Mouse (Mus musculus) gastrocnemius, postnatal 36 days (tissue): Measurements from ENCODE around the gene Josd2. TPM values are rescaled to one million over a fixed set of nuclear protein-coding genes. Genes with fewer than 3 reads are reported as not detected.

Experiments
- DNase-seq, 2 experiments: peaks; one replicate each; pipeline ENCODE4 v3.0.0; 2022
- intact Hi-C: fragments of 180-260 bp; cut with DNase I; formaldehyde crosslinking; loops from one replicate; pipeline ENCODE4 v1.15.1; 2025
- long read RNA-seq, 2 experiments: library from polyadenylated mRNA; stranded (forward); transcript quantifications; one replicate each; pipeline ENCODE4 v2.0.0; 2021
- total RNA-seq, 2 experiments: library from RNA; stranded (reverse); gene quantifications; 2 replicates each; pipeline ENCODE4 v1.2.3; 2021

The Josd2 gene
- 10 to 100 TPM; 48.7 to 49.2 TPM for total RNA-seq
- long read RNA-seq, experiment 1, transcript Josd2-204 (5 exons, 864 nt) = major isoform, 25 of 45 reads
- long read RNA-seq, experiment 1, partial matches to known transcripts = 5 of 45 reads
- long read RNA-seq, experiment 1, other reads (novel, unspliced or antisense) = 7 of 45 reads
- long read RNA-seq, experiment 2, transcript Josd2-204 (5 exons, 864 nt) = major isoform, 32 of 56 reads
- long read RNA-seq, experiment 2, partial matches to known transcripts = 12 of 56 reads
- long read RNA-seq, experiment 2, other reads (novel, unspliced or antisense) = 8 of 56 reads

GRCm38 (mm10) chr7:44467811-44468411, at the start of gene Josd2:
TSS of gene Josd2 (plus strand) at chr7:44467980.
- intact Hi-C loops = no loop called here
- peak; percentile 83 to 92 for DNase-seq

- intact Hi-C loops = no loop called here
Observed at GRCm38 (mm10) chr7:44427666-44428065, 40.1 kb upstream of the Josd2 start.

GRCm38 (mm10) chr7:44428171-44428950, 39.4 kb upstream of the Josd2 start:
- DNase-seq = no peak
- intact Hi-C loops = no loop called here

More at GRCm38 (mm10) chr7:44427666-44428065, 40.1 kb upstream of the Josd2 start:
- no peak for DNase-seq

- intact Hi-C loops = no loop called here
- DNase-seq = no peak
Observed at GRCm38 (mm10) chr7:44428968-44429521, 38.7 kb upstream of the Josd2 start, which contains the start of gene Lrrc4b. TSS of gene Lrrc4b (plus strand) at chr7:44429018.

- intact Hi-C loops = no loop called here
- no peak for DNase-seq
Observed at GRCm38 (mm10) chr7:44429534-44430488, 38.0 kb upstream of the Josd2 start.

- intact Hi-C loops = no loop called here
- no peak for DNase-seq
Observed at GRCm38 (mm10) chr7:44432550-44432949, 35.2 kb upstream of the Josd2 start.

- no peak for DNase-seq
- intact Hi-C loops = no loop called here
Observed at GRCm38 (mm10) chr7:44433371-44433770, 34.4 kb upstream of the Josd2 start.

GRCm38 (mm10) chr7:44434089-44434488, 33.7 kb upstream of the Josd2 start:
- intact Hi-C loops = no loop called here

GRCm38 (mm10) chr7:44435796-44436195, 32.0 kb upstream of the Josd2 start:
- intact Hi-C loops = no loop called here
- DNase-seq = no peak

More at GRCm38 (mm10) chr7:44434089-44434488, 33.7 kb upstream of the Josd2 start:
- DNase-seq = no peak

GRCm38 (mm10) chr7:44436267-44436666, 31.5 kb upstream of the Josd2 start:
- intact Hi-C loops = no loop called here
- no peak for DNase-seq

GRCm38 (mm10) chr7:44437188-44437587, 30.6 kb upstream of the Josd2 start:
- no peak for DNase-seq
- intact Hi-C loops = no loop called here

GRCm38 (mm10) chr7:44437933-44438332, 29.8 kb upstream of the Josd2 start:
- intact Hi-C loops = no loop called here
- DNase-seq = no peak

- intact Hi-C loops = loop anchor here (5.0 kb wide), 1 partner anchor 133 kb away; the partner anchor contains the start of gene Napsa
- DNase-seq = no peak
Observed at GRCm38 (mm10) chr7:44439696-44440095, 28.1 kb upstream of the Josd2 start.

- intact Hi-C loops = loop anchor here (5.0 kb wide), 1 partner anchor 132 kb away; the partner anchor contains the start of gene Napsa
- no peak for DNase-seq
Observed at GRCm38 (mm10) chr7:44440479-44440878, 27.3 kb upstream of the Josd2 start.

GRCm38 (mm10) chr7:44441180-44441579, 26.6 kb upstream of the Josd2 start:
- no peak for DNase-seq
- intact Hi-C loops = loop anchor here (5.0 kb wide), 1 partner anchor 131 kb away; the partner anchor contains the start of gene Napsa

GRCm38 (mm10) chr7:44441648-44442109, 26.1 kb upstream of the Josd2 start:
- DNase-seq = no peak
- intact Hi-C loops = loop anchor here (5.0 kb wide), 1 partner anchor 131 kb away; the partner anchor contains the start of gene Napsa

- intact Hi-C loops = loop anchor here (5.0 kb wide), 1 partner anchor 130 kb away; the partner anchor contains the start of gene Napsa
- no peak for DNase-seq
Observed at GRCm38 (mm10) chr7:44442407-44442821, 25.4 kb upstream of the Josd2 start.

- intact Hi-C loops = loop anchor here (5.0 kb wide), 1 partner anchor 129 kb away; the partner anchor contains the start of gene Napsa
Observed at GRCm38 (mm10) chr7:44443268-44444173, 24.3 kb upstream of the Josd2 start.

More at GRCm38 (mm10) chr7:44443268-44444173, 24.3 kb upstream of the Josd2 start:
- DNase-seq = no peak
